Mouse (Mus musculus) embryonic facial prominence, embryonic 12.5 days (tissue): Measurements from ENCODE around the gene Catsperz. TPM values are rescaled to one million over a fixed set of nuclear protein-coding genes. Genes with fewer than 3 reads are reported as not detected.

ENCODE experiments used
- ATAC-seq: fragments of 200-750 bp; cut with Nextera tagmentation; 2 replicates; pipeline ENCODE4 v1.8.0; 2017; ENCODE audit not compliant: insufficient number of reproducible peaks, insufficient read depth, low FRiP score, low TSS enrichment
- H3K27ac ChIP-seq: fragments of 300-500 bp; sonication (generic); 2 replicates; pipeline ENCODE4 v1.5.1; 2016; ENCODE audit warnings: mild to moderate bottlenecking
- H3K27me3 ChIP-seq: fragments of 300-500 bp; sonication (generic); 2 replicates; pipeline ENCODE4 v1.6.1; 2016; ENCODE audit warnings: mild to moderate bottlenecking, moderate library complexity
- H3K36me3 ChIP-seq: fragments of 300-500 bp; sonication (generic); 2 replicates; pipeline ENCODE4 v1.6.1; 2016; ENCODE audit warnings: mild to moderate bottlenecking
- H3K4me1 ChIP-seq: fragments of 300-500 bp; sonication (generic); 2 replicates; pipeline ENCODE4 v1.6.1; 2016
- H3K4me2 ChIP-seq: fragments of 300-500 bp; sonication (generic); replicated peaks from 2 replicates; pipeline ENCODE4 v1.6.1; 2016; ENCODE audit warnings: mild to moderate bottlenecking, moderate library complexity
- H3K4me3 ChIP-seq: fragments of 300-500 bp; sonication (generic); 2 replicates; pipeline ENCODE4 v1.5.1; 2016; ENCODE audit warnings: mild to moderate bottlenecking
- H3K9ac ChIP-seq: fragments of 300-500 bp; sonication (generic); 2 replicates; pipeline ENCODE4 v1.6.1; 2016; ENCODE audit warnings: mild to moderate bottlenecking, moderate library complexity
- H3K9me3 ChIP-seq: fragments of 300-500 bp; sonication (generic); 2 replicates; pipeline ENCODE4 v1.6.1; 2016; ENCODE audit warnings: mild to moderate bottlenecking, moderate library complexity
- WGBS: fragments of 180-500 bp; shearing (Covaris S2); methylation state at CpG from one replicate; pipeline ENCODE4 v1.1.7; 2016; 5-methylcytosine and 5-hydroxymethylcytosine counted together
- polyA plus RNA-seq: library from polyadenylated mRNA; unstranded; fragments of >200 nt; fragmentation: Nextera tagmentation; extraction: Ambion mirVana; gene quantifications from 2 replicates; pipeline ENCODE4 v1.2.1, GENCODE M21; 2016

The Catsperz gene
- polyA plus RNA-seq, result 1.2 and 1.7 TPM in 2 replicates

DNA sequence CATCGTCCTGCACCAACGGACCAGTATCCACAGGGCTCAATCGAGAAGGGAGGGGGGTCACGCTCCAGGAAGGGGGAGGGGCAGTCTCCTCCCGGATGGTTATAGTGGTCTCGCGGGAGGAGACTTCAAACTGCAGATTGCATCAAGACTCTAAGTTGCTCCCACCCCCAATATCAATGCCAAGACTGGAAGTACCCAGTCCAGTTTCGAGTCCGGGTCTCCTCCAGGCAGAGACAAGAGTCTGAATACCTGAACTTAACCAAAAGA, at the start of gene Catsperz:
TSS of gene Catsperz (minus strand) at position 74 of the 267 bp plus-strand sequence.
- H3K4me2 ChIP-seq, result peak within 1 kb of the TSS; percentile 26
- peaks cover 76% of the 10 kb centered on the region for H3K27me3 ChIP-seq
- WGBS, result 4% methylated on average over 9 of the region's 9 CpGs
- H3K36me3 ChIP-seq, result no peaks in the 10 kb centered on the region
- H3K27ac ChIP-seq, result no peak within 1 kb of the TSS
- H3K4me1 ChIP-seq, result peaks cover 20% of the 10 kb centered on the region
- H3K9ac ChIP-seq, result no peak within 1 kb of the TSS
- ATAC-seq, result no peak
- no peaks in the 10 kb centered on the region for H3K9me3 ChIP-seq
- H3K4me3 ChIP-seq, result peak within 1 kb of the TSS; percentile 15

DNA sequence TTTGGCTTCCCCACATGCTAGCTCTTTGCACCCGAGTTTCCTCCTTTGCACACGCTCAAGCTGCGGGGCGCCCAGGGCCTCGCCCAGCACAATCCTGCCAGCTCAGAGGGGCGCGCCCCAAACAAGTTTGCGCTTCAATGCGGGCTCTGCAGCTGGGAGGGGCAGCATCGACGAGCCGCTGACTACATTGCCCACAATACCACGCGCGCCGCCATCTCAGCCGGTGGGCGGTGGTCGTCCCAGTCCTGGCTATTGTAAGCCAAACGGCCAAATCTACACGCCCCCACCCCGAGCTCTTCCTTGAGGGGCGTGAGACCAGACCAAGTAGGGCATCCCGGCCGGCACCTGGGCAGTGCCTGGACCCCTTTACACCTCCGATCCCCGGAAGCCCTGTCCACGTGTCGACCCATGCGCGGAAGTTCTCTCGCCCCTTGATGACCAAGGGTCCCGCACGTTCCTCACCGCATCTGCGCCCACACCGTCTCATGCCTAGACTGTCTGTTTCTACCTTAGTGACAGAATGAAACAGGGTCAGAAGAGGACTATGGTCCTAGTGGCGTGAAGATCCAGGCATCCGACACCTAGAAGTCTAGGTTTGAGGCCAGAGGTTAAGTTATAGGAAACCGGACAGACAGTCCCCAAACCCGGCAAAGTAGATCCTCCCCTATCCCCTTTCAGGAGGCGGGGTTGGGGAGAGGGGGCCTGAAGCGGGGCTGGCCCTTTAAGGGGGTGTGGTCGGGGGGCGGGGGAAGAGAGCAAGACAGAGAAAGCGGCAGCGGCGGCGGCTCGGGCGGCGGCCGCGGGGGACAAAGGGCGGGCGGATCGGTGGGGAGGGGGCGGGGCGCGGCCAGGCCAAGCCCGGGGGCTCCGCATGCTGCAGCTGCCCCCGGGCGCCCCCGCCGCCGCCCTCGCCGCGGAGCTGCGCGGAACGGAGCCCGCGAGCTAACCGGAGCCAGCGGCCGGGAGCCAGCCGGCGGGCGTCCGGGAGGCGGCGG, 49.3 kb upstream of the Catsperz start, which contains the start of gene Ppp1r14b:
TSS of gene Ppp1r14b (plus strand) at position 758 of the 995 bp plus-strand sequence.
- peak within 1 kb of the TSS; percentile 70 for H3K4me3 ChIP-seq
- H3K27ac ChIP-seq, result peak within 1 kb of the TSS; percentile 90
- H3K4me1 ChIP-seq, result peaks cover 54% of the 10 kb centered on the region
- H3K27me3 ChIP-seq, result no peaks in the 10 kb centered on the region
- peak; percentile 41 for ATAC-seq
- H3K9me3 ChIP-seq, result no peaks in the 10 kb centered on the region
- H3K4me2 ChIP-seq, result peak within 1 kb of the TSS; percentile 94
- WGBS, result under 1% methylated on average over 57 of the region's 84 CpGs
- peak within 1 kb of the TSS; percentile 84 for H3K9ac ChIP-seq
- peaks cover 20% of the 10 kb centered on the region for H3K36me3 ChIP-seq

DNA sequence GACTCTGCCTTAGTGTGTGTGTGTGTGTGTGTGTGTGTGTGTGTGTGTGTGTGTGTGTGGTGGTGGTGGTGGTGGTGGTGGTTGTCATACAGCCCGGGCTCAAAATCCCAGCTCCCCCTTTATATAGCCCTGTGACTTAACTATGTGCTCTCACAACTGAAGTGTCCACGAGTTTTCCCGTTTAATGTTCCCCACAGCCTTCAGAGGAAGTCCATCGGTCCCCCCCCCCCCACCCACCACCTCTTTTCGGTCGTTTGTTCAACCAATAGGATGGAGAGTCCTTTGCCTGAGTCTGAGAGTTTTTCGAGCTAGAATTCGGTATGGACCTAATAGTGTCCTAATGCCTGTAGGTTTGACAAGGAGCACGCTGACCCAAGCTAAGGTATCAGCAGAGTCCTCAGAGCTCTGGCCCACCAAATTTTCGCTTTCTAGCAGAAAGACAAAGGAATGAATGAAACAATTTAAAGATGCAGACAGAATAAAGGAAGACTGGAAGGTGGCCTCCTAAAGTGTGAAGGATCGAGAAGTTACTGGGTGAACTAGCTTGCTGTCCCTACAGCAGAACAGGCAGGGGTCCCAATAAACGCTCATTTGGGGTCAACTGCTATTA, 48.5 kb upstream of the Catsperz start:
- ATAC-seq, result no peak
- Histone ChIP-seq H3K36me3 (peaks cover 20% of the 10 kb centered on the region), H3K9ac (peak overlapping the region; percentile 84), H3K4me2 (peak overlapping the region; percentile 94), H3K27ac (peak overlapping the region; percentile 90), H3K27me3 (no peaks in the 10 kb centered on the region), H3K4me3 (peak overlapping the region; percentile 70), H3K9me3 (no peaks in the 10 kb centered on the region), H3K4me1 (peaks cover 51% of the 10 kb centered on the region)
- 39% methylated on average over 12 of the region's 12 CpGs for WGBS

DNA sequence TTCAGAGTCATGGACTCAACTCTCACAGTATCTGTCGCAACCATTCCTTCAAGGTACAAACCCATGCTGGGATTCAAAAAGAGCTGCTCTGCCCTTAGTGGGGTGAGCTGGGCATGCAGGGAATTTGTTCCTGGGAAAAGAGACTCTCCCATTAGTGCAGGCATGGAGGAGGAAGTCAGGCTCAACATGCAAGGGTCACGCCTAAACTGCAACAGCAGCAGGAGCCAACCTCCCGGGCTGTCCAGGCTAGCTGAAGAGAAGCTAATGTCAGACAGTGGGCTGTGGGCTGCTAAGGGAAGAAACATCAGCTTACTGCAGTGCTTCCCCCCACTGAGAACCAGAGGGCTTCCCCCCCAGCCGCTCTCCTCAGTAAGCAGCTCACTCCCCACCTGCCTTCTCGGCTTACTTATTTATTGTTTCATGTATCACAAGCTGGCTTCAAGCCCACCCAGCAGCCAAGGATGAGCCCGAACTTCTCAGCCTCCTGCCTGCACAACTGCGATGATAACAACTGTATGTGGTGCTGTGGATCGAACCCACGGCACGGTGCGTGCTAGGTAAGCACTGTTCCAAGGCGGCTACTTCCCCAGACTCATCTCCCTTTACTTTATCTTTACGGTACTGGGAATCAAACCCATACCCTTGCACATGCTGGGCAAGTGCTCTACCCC, 47.2 kb upstream of the Catsperz start:
- no peak for ATAC-seq
- Histone ChIP-seq H3K9me3 (no peaks in the 10 kb centered on the region), H3K27me3 (no peaks in the 10 kb centered on the region), H3K4me3 (no peak overlapping the region), H3K9ac (no peak overlapping the region), H3K27ac (no peak overlapping the region), H3K36me3 (peaks cover 7% of the 10 kb centered on the region), H3K4me1 (peaks cover 48% of the 10 kb centered on the region), H3K4me2 (no peak overlapping the region)
- WGBS, result 75% methylated on average over 13 of the region's 13 CpGs

DNA sequence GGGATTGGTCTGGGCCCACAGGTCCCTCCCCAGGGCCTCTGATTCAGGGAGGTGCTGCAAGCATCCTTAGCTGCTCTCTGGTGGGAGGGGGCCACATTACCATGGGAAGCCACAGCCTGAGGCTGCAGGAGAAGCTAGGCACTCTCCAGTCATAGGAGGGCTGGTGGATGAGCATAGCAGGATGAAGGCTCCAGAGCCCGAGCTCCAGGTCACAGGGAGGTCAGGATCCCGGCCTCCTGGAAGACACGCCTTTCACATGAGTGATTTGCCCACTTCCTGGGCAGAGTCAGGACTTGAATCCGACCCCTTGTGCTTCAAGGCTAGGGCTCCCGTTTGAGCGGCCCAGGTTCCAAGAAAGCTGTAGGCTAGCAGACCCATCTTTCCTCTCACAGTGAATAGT, 46.5 kb upstream of the Catsperz start:
- Histone ChIP-seq H3K4me1 (peaks cover 43% of the 10 kb centered on the region), H3K4me3 (no peak overlapping the region), H3K9me3 (no peaks in the 10 kb centered on the region), H3K4me2 (no peak overlapping the region), H3K36me3 (peaks cover 3% of the 10 kb centered on the region), H3K27me3 (no peaks in the 10 kb centered on the region), H3K9ac (no peak overlapping the region), H3K27ac (0 out of 2 replicates have a peak overlapping the region, but pooled peaks have one; percentile 30)
- 17% methylated on average over 6 of the region's 6 CpGs for WGBS
- no peak for ATAC-seq

DNA sequence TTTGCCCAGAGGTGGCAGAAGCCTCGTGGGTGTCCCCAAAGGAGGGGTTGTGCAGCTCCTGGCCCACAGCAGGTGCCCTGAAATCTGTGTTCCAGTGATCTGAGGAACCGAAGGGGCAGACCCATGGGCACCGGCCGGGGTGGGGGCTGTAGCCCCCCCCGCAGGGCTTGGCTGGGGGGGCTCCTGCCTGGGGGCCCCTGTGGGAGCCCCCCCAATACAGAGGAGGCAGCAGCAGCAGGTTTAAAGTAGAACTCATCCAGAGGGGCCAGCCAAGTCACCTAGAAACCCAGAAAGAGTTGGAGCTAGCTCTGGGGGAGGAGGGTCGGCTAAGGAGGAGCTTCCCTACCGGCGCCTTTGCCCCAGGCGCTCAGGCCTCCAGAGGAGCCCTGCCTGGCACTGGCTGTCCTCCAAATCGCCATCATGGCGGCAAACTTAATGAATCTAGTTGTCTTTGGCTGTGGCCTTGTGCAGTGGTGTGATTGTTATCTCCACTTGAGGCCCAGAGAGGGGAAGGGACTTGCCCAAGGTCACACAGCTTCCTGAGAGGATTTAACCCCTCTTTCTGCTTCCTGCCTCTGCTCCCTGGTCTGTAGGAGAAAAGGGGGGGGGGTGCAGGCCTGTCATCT, 45.4 kb upstream of the Catsperz start:
- H3K9ac ChIP-seq, result peak overlapping the region; percentile 15; the same call in 1 of the 2 replicates
- peak overlapping the region; percentile 54 for H3K4me2 ChIP-seq
- ATAC-seq, result no peak
- peaks cover 11% of the 10 kb centered on the region; the same call in 1 of the 2 replicates for H3K36me3 ChIP-seq
- no peaks in the 10 kb centered on the region for H3K27me3 ChIP-seq
- peaks cover 34% of the 10 kb centered on the region for H3K4me1 ChIP-seq
- 23% methylated on average over 11 of the region's 11 CpGs for WGBS
- peak overlapping the region; percentile 58; the same call in 1 of the 2 replicates for H3K27ac ChIP-seq
- H3K4me3 ChIP-seq, result peak overlapping the region; percentile 58
- H3K9me3 ChIP-seq, result no peaks in the 10 kb centered on the region

GRCm38 (mm10) chr19:6969665-6970381, 44.6 kb upstream of the Catsperz start:
- peak; percentile 11; the same call in 1 of the 2 replicates for ATAC-seq
- peak overlapping the region; percentile 66 for H3K9ac ChIP-seq
- WGBS, result 1% methylated on average over 55 of the region's 55 CpGs
- H3K27ac ChIP-seq, result peak overlapping the region; percentile 58; the same call in 1 of the 2 replicates
- H3K4me1 ChIP-seq, result peaks cover 34% of the 10 kb centered on the region
- peak overlapping the region; percentile 54 for H3K4me2 ChIP-seq
- peaks cover 18% of the 10 kb centered on the region for H3K36me3 ChIP-seq
- peak overlapping the region; percentile 58 for H3K4me3 ChIP-seq
- H3K9me3 ChIP-seq, result no peaks in the 10 kb centered on the region
- no peaks in the 10 kb centered on the region for H3K27me3 ChIP-seq

- Histone ChIP-seq H3K36me3 (peaks cover 24% of the 10 kb centered on the region), H3K4me2 (peak overlapping the region; percentile 54), H3K9ac (peak overlapping the region; percentile 66), H3K4me3 (peak overlapping the region; percentile 58), H3K9me3 (no peaks in the 10 kb centered on the region), H3K27ac (0 out of 2 replicates have a peak overlapping the region, but pooled peaks have one; percentile 24), H3K4me1 (peaks cover 34% of the 10 kb centered on the region), H3K27me3 (no peaks in the 10 kb centered on the region)
- ATAC-seq, result no peak
- under 1% methylated on average over 20 of the region's 20 CpGs for WGBS
Measured at GRCm38 (mm10) chr19:6969291-6969664, 44.1 kb upstream of the Catsperz start.

GRCm38 (mm10) chr19:6968491-6969271, 43.5 kb upstream of the Catsperz start:
- Histone ChIP-seq H3K27me3 (no peaks in the 10 kb centered on the region), H3K27ac (no peak overlapping the region), H3K4me2 (peak overlapping the region; percentile 54), H3K36me3 (peaks cover 29% of the 10 kb centered on the region), H3K4me1 (peaks cover 34% of the 10 kb centered on the region), H3K9ac (peak overlapping the region; percentile 66), H3K9me3 (no peaks in the 10 kb centered on the region), H3K4me3 (peak overlapping the region; percentile 58)
- ATAC-seq, result no peak
- 11% methylated on average over 15 of the region's 15 CpGs for WGBS

DNA sequence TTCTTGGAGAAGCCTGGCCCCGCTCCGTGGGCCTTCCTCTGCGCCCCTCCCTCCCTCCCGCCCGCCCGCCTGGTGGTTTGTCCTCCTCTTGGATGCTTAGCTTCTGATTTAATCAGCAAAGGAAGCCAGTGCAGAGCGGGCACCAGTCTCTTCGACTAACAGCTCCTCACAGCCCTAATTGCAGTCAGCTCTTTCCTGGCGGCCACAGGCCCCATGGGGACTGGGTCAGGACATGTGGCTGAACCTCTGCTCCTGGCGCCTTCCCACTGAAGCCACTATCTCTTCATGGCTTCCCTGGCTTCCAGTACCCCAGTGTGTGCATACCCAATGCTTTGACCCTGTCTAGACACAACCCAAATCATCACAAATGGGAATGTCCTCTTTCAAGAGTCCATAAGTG, 31.3 kb upstream of the Catsperz start:
- peaks cover 67% of the 10 kb centered on the region for H3K36me3 ChIP-seq
- no peak overlapping the region for H3K27ac ChIP-seq
- H3K4me1 ChIP-seq, result peaks cover 10% of the 10 kb centered on the region
- ATAC-seq, result no peak
- no peaks in the 10 kb centered on the region for H3K9me3 ChIP-seq
- H3K9ac ChIP-seq, result no peak overlapping the region
- 82% methylated on average over 10 of the region's 10 CpGs for WGBS
- H3K27me3 ChIP-seq, result no peaks in the 10 kb centered on the region
- H3K4me3 ChIP-seq, result no peak overlapping the region
- H3K4me2 ChIP-seq, result no peak overlapping the region
